Mouse (Mus musculus): ENCODE data around the gene Tmem52. TPM values are rescaled to one million over a fixed set of nuclear protein-coding genes. Genes with fewer than 3 reads are reported as not detected.
A peak's percentile ranks its signal among the peaks of the same experiment; 100 is the strongest.
"Not testable (repeated sequence)": the region's sequence is repeated elsewhere in the genome, so short reads cannot be mapped to it uniquely, and the experiment has no call there.

Tmem52 gene
- total RNA-seq, 4 experiments from 2014 or later, result 1.9 to 4.0 (median 3.0) TPM

DNA sequence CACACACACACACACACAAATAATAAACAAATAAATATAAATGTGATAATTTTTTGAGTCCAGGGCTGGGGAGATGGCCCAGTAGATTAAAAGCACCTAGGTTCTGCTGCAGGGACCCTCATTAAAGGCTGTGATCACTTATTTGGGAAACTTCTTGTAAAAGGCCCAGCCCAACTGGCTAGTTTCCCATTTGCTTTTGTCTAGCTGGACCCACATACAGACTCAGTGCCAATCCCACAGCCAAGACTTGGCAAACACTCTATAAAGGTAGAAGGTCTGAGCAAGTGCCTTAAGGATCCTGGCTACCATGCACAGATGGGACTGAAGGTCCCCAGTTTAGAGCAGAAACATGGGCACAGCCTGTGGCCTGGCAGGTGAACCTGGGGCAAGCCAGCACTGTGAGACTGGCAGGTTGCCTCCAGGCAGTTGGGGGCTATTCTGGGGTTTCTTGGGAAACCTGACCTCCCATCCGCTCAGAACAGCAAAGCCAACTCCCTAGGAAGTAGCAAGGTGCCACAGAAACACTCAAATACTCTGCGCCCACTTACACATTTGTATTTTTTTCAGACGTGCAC lies 3.9 kb downstream of the Tmem52 start:
- no peak for DNase-seq (ENCODE audit: low spot score in 2 of 2)

DNA sequence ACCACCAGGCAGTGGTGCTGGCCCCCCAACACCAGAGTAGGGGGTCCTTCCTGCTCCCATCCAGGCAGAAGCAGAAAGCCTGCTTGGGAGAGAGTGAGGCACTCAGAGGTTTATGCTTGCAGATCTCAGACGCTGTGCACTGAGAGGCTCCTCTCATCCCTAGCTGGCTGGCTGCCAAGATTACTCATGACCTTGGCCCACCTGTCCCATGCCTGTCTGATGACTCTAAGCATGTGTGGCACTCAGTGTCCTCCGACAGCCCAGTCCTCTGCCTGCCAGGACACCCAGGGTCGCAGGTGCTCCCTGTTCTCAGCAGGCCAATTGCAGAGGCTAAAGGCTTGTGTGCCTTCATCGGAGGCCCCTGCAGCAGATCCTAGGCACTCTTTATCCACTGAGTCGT lies 4.4 kb downstream of the Tmem52 start:
- DNase-seq (ENCODE audit: low spot score in 2 of 2), result no peak

DNA sequence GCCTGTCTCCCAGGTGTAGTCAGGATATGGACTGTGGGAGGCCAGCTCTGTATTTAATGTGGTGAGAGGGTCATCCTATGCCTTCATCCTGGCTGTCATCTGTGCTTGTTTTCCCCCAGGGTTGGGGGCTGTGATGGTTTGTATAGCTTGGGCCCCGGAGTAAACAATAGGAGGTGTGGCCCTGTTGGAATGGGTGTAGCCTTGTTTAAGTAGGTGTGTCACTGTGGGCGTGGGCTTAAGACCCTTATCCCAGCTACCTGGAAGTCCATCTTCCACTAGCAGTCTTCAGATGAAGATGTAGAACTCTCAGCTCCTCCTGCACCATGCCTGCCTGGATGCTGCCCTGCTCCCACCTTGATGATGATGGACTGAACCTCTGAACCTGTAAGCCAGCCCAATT lies 4.9 kb downstream of the Tmem52 start:
- DNase-seq (ENCODE audit: low spot score in 2 of 2), result not testable (repeated sequence)

- peak; percentile 61 to 77 for DNase-seq (ENCODE audit: low spot score in 2 of 2)
Measured at GRCm38 (mm10) chr4:155481381-155482124, 12.6 kb downstream of the Tmem52 start.

- no peak for DNase-seq (ENCODE audit: low spot score in 2 of 2)
Measured at GRCm38 (mm10) chr4:155482125-155482480, 13.2 kb downstream of the Tmem52 start.

DNA sequence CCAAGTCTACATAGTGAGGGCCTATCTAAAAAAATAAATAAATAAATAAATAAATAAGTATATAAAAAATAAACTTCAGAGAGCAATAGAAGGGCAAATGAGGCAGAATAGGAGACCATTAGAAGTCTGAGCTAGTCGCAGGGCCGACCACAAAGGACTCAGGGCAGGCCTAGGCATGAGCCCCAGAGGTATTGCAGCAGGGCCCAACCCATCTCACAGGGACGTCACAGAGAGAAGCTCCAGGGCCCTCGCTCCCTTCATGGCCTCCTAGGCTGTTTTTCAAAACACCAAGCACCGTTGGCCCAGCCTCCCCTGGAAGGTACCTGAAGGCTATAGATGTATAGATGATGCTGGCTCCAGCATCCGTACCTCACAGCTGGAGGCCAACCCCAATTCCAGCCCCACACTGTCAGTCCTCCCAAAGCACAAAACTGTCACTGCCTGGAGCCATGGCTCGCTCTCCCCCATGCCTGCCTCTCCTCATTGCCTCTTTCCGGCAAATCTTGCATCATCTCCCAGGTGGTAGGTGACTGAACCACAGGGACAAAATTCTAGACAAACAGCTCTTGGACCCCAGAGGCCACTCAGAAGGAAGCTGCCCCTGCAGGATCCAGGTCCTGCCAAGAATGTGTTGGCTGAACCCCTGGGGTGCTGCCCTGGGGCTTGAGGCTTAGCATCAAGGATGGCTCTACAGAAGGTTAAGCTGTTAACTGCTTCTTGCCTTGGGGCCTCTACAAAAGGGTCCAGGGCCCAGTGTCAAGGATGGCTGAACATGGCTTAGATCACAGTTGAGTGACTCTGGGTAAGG lies 14.0 kb downstream of the Tmem52 start:
- DNase-seq (ENCODE audit: low spot score in 2 of 2), result no peak

- DNase-seq (ENCODE audit: low spot score in 2 of 2), result no peak
Measured at GRCm38 (mm10) chr4:155485521-155485920, 16.6 kb downstream of the Tmem52 start.

- no peak for DNase-seq (ENCODE audit: low spot score in 2 of 2)
Measured at GRCm38 (mm10) chr4:155487746-155488145, 18.8 kb downstream of the Tmem52 start.

DNA sequence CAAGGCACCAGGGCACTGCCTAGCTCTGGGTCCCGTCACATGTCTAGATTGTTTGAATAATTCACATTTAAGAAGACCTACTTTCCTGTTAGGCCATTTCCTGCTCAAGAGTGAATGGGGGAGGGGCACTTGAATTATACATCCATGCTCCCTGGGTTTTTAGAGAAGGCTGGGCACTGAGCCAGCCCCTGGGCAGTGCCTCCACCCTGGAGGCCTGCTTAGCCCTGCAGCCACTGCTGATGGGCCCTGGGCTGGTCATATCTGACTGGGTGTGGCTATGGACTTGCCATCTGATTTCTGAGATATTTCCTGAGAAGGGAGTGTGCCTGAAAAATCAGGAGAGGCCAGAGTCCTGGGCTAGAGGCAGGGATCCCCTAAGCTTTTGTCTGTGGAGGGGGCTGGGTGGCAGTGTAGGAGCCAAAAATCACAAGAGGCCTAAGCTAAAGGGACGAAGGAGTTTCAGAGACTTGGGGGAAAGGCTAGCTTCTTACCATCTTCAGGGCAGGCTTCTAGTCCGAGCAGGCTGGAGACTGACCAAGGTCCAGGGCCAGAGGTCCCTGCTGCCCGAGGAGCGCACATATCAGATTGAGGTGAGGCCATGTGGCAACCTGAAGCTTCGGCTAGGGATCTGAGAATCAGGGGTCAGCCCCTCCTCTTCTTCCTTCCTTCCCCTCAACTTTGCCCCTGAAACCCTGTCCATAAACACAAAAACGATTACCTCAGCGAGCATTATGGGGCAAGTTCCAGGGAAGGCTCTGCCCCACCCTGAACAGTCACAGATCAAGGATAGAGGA lies 19.5 kb downstream of the Tmem52 start:
- DNase-seq (ENCODE audit: low spot score in 2 of 2), result peak in 1 of 2 experiments; percentile 35

DNA sequence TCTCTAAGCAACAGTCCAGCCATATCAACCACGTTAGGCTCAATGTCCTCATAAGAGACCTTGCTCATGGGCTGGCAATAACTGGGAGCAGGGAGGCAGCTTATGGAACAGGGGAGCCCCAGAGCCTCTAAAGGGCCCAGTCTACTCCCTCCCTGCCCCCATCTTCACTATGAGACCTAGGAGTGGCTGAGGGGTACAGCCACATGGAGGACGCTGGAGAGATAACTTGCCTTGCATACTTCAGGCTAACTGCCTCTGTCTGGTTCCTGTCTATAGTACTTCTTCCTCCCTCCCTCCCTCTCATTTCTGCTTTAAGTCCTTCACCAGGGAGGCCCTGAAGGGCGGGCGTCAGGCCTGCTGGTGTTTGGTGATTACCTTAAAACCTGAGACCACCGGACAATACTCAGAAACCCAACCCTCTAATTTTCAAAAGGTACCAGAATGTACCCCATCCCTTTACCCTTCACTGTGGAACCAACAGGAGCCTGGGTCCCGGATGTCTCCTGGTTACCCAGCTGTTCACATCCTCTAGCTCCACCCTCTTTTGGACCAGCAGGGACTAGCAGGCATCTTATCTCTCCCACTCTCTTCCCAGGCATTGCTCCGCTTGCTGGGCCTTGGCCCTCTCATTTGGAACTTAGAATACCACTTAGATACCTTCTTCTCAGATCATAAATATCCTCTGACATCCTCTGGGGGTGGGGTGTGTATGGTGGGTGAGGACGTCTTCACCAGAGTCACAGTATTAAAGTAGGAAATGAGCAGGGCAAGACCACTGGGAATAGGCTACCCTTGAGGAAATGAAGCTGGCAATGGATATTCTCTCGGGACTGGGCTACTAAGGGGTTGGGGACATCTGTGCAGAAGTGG lies 20.4 kb downstream of the Tmem52 start:
- no peak for DNase-seq (ENCODE audit: low spot score in 2 of 2)

GRCm38 (mm10) chr4:155490456-155490855 lies 21.5 kb downstream of the Tmem52 start:
- DNase-seq (ENCODE audit: low spot score in 2 of 2), result no peak

GRCm38 (mm10) chr4:155490990-155491504 lies 22.1 kb downstream of the Tmem52 start, which contains the start of gene Gnb1:
Gene Gnb1 (plus strand): TSS chr4:155491361.
- peak; percentile 76 to 91 for DNase-seq (ENCODE audit: low spot score in 2 of 2)

GRCm38 (mm10) chr4:155491529-155492130 lies 22.7 kb downstream of the Tmem52 start:
- no peak for DNase-seq (ENCODE audit: low spot score in 2 of 2)

GRCm38 (mm10) chr4:155492131-155492633 lies 23.3 kb downstream of the Tmem52 start:
- peak in 1 of 2 experiments; percentile 47 for DNase-seq (ENCODE audit: low spot score in 2 of 2)

- no peak for DNase-seq (ENCODE audit: low spot score in 2 of 2)
Measured at GRCm38 (mm10) chr4:155494891-155495290, 26.0 kb downstream of the Tmem52 start.

- DNase-seq (ENCODE audit: low spot score in 2 of 2), result no peak
Measured at GRCm38 (mm10) chr4:155497963-155498362, 29.0 kb downstream of the Tmem52 start.

DNA sequence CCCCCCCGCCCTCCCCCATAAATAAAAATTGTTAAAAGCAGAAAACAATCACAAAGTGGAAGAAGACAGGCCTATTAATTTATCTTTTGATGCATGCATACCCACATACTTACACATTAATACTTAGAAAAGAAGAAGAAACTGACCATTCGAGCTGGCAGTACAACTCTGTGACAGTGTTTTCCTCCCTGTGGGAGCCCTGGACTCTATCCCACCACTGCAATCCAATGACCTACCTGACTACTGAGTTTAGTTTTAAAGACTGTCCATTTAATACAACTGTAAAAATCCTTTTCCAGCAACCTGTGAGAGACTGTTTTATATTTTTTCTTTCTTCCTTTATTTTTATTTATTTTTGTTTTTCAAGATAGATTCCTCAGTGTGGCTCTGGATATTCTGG lies 32.2 kb downstream of the Tmem52 start:
- no peak for DNase-seq (ENCODE audit: low spot score in 2 of 2)

DNA sequence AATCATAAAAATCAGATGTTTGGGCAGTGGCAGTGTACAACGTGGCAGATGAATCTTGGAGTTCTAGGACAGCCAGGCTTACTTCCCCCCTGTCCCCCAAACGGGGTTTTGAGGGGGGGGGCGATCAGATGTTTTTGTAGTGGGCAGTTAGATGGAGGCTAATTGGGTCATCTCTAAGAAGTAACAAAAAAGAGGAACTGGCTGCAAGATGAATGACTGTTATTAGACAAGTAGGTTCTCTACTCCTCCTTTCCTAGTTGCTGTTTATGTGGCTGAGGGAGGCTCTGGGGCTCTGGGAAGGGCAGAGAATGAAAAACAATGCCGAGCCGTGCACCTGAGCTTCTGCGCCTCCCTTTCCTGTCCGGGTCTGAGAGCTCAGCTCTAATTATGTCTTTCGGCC lies 36.2 kb downstream of the Tmem52 start:
- no peak for DNase-seq (ENCODE audit: low spot score in 2 of 2)

DNA sequence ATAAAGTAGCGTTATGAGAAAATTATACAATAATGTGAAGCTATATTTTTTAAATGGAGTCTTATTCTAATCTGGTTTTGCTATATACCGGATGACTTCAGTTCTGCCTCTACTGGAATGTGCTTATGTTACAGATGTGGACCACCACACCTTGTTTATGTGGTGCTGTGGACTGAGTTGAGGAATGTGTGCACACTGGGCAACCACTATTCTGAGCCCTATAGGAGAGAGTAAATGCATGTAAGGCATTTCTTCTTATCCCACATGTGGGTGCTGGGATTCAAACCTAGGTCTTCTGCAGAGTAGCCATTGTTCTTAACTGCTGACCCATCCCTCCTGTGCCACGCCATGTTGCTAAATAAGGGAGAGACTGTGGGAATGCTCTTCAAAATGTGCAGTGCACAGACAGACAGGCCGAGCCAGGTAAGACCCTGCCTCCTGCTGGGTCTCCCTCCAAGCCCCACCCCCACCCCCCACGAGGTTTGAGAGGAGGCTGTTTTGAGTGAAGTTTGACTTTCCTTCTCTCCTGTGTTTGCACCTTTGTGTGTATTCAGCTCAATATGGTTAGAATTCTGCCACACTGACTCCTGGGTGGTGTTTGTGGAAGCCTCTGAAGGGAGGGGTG lies 36.9 kb downstream of the Tmem52 start:
- no peak for DNase-seq (ENCODE audit: low spot score in 2 of 2)

Data from layer of hippocampus, adult 8-10 months (tissue).